Mouse (Mus musculus): ENCODE data around the gene Inca1. TPM values are rescaled to one million over a fixed set of nuclear protein-coding genes. Genes with fewer than 3 reads are reported as not detected.

The Inca1 gene
- total and polyA plus RNA-seq, 3 experiments: 1.7 to 3.8 (median 3.4) TPM

DNA sequence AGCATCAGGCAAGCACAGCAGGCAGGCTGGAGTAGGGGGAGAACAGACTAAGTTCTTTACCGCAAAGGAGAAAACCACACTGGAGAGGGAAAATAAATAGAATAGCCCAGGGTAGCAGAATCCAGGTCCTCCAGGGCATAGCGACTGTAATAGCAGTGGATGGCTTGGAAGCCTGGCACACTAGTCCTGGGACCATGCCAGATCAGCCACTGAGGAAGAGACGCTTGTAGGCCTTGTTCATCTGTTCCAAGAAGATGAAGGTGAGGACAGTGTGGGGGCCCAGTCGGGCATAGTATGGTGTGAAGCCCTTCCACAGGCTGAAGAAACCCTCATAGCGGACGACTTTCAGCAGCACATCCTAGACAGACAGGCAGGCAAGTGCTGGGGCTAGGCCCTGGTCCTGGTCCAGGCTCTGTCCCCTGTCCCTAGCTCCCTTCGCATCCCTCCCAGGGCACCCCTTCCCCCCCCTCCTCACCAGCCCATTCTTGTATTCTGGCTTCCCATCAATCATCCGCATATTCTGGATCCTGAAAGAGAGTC lies 55.3 kb downstream of the Inca1 start:
- Histone ChIP-seq H3K9ac (ENCODE audit: insufficient read depth, low read depth) (no peak overlapping the region), H3K27ac (ENCODE audit: insufficient read depth, low read depth) (no peak overlapping the region), H3K79me2 (replicated peaks; ENCODE audit: control insufficient read depth, extremely low read depth, insufficient read depth, poor library complexity, severe bottlenecking) (peaks cover 28% of the 10 kb centered on the region), H3K9me3 (replicated peaks; ENCODE audit: low read length) (no peaks in the 10 kb centered on the region), H3K36me3 (replicated peaks in 1 of 2; ENCODE audit: control insufficient read depth in 1 of 2, insufficient read depth in 1 of 2, low read length in 1 of 2) (peaks cover 20 to 59% of the 10 kb centered on the region in 2 experiments), H3K4me2 (ENCODE audit: insufficient read depth, low read depth, poor library complexity, severe bottlenecking) (no peak overlapping the region), H3K27me3 (replicated peaks) (no peaks in the 10 kb centered on the region), H3K4me3 (replicated peaks in 1 of 3; ENCODE audit: low read depth in 2 of 3, low read length in 2 of 3, poor library complexity in 1 of 3) (no peak overlapping the region), H3K4me1 (ENCODE audit: control insufficient read depth in 1 of 2, insufficient read depth in 2 of 2) (peaks cover 15 to 28% of the 10 kb centered on the region in 2 experiments)
- dilution Hi-C loops (cut with MboI; ENCODE audit: extremely low pct_ligation_motif_present, extremely low pct_unique_long_range_greater_than_20kb, low sequenced_read_pairs): no loop called here
- no peak for TF ChIP-seq SIN3A (IDR thresholded peaks at IDR 0.05; ENCODE audit: low read length)
- TF ChIP-seq MEF2A (IDR thresholded peaks at IDR 0.05; ENCODE audit: borderline replicate concordance, low read depth, low read length): no peak
- no peak for TF ChIP-seq CHD2 (IDR thresholded peaks at IDR 0.05; ENCODE audit: low read length)
- no peak for TF ChIP-seq POLR2A (IDR thresholded peaks at IDR 0.05; ENCODE audit: low read depth, low read length)
- no peak for TF ChIP-seq NELFE (IDR thresholded peaks at IDR 0.05; ENCODE audit: low read depth, low read length)
- no peak for TF ChIP-seq USF1 (IDR thresholded peaks at IDR 0.05; ENCODE audit: low read depth, low read length)
- TF ChIP-seq ZMIZ1 (IDR thresholded peaks at IDR 0.05; ENCODE audit: low read depth, low read length): no peak
- no peak for TF ChIP-seq NRF1 (IDR thresholded peaks at IDR 0.05; ENCODE audit: low read depth, low read length)
- in situ Hi-C loops (cut with MboI; ENCODE audit: low pct_ligation_motif_present, low pct_unique_long_range_greater_than_20kb, low sequenced_read_pairs): no loop called here
- no peak for DNase-seq (ENCODE audit: extremely low read depth)

DNA sequence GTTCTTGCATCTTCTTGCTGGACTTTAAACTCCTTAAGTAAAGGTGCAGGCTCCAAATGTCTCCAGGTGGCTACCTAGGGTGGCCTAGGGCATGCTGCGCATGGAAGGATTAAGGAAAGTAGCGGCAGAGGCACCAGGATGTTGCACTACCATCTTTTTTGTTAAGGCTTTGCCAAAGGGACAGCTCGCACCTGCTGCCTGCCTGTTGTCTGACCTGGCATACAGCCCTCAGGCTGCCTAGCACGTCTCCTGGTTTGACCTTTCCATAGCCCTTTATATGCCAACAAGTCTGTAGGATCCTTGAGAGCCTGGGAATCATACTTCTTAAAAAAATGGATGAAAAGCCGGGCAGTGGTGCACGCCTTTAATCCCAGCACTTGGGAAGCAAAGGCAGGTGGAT lies 56.9 kb downstream of the Inca1 start:
- Histone ChIP-seq H3K27me3 (replicated peaks) (no peaks in the 10 kb centered on the region), H3K27ac (ENCODE audit: insufficient read depth, low read depth) (no peak overlapping the region), H3K36me3 (replicated peaks in 1 of 2; ENCODE audit: control insufficient read depth in 1 of 2, insufficient read depth in 1 of 2, low read length in 1 of 2) (peaks cover 11 to 48% of the 10 kb centered on the region in 2 experiments), H3K9me3 (replicated peaks; ENCODE audit: low read length) (no peaks in the 10 kb centered on the region), H3K4me1 (ENCODE audit: control insufficient read depth in 1 of 2, insufficient read depth in 2 of 2) (peaks cover 8 to 13% of the 10 kb centered on the region in 2 experiments), H3K4me3 (replicated peaks in 1 of 3; ENCODE audit: low read depth in 2 of 3, low read length in 2 of 3, poor library complexity in 1 of 3) (no peak overlapping the region), H3K79me2 (replicated peaks; ENCODE audit: control insufficient read depth, extremely low read depth, insufficient read depth, poor library complexity, severe bottlenecking) (peaks cover 12% of the 10 kb centered on the region), H3K4me2 (ENCODE audit: insufficient read depth, low read depth, poor library complexity, severe bottlenecking) (no peak overlapping the region), H3K9ac (ENCODE audit: insufficient read depth, low read depth) (no peak overlapping the region)
- dilution Hi-C loops (cut with MboI; ENCODE audit: extremely low pct_ligation_motif_present, extremely low pct_unique_long_range_greater_than_20kb, low sequenced_read_pairs): no loop called here
- TF ChIP-seq ZKSCAN1 (IDR thresholded peaks at IDR 0.05; ENCODE audit: borderline replicate concordance, low read depth, low read length): no peak
- TF ChIP-seq USF1 (IDR thresholded peaks at IDR 0.05; ENCODE audit: low read depth, low read length): no peak
- TF ChIP-seq IRF4 (IDR thresholded peaks at IDR 0.05; ENCODE audit: low read depth, low read length): no peak
- TF ChIP-seq POLR2AphosphoS2 (IDR thresholded peaks at IDR 0.05; ENCODE audit: low read depth, low read length): no peak; the same call in 1 of the 2 replicates
- TF ChIP-seq NRF1 (IDR thresholded peaks at IDR 0.05; ENCODE audit: low read depth, low read length): no peak
- TF ChIP-seq GABPA (IDR thresholded peaks at IDR 0.05; ENCODE audit: insufficient replicate concordance, low read depth, low read length): no peak
- no peak for TF ChIP-seq MEF2A (IDR thresholded peaks at IDR 0.05; ENCODE audit: borderline replicate concordance, low read depth, low read length)
- no peak for TF ChIP-seq RAD21 (IDR thresholded peaks at IDR 0.05; ENCODE audit: low read depth, low read length)
- TF ChIP-seq MYC (IDR thresholded peaks at IDR 0.05; ENCODE audit: low read depth, low read length): no peak
- no peak for TF ChIP-seq JUND (conservative IDR thresholded peaks at IDR 0.05; ENCODE audit: low read depth, low read length)
- TF ChIP-seq ZNF384 (IDR thresholded peaks at IDR 0.05; ENCODE audit: low read depth, low read length): no peak
- no peak for TF ChIP-seq NELFE (IDR thresholded peaks at IDR 0.05; ENCODE audit: low read depth, low read length)
- TF ChIP-seq HCFC1 (IDR thresholded peaks at IDR 0.05; ENCODE audit: low read depth, low read length): no peak
- TF ChIP-seq SIN3A (IDR thresholded peaks at IDR 0.05; ENCODE audit: low read length): no peak
- TF ChIP-seq TBP (conservative IDR thresholded peaks at IDR 0.05; ENCODE audit: low read depth, low read length): no peak
- in situ Hi-C loops (cut with MboI; ENCODE audit: low pct_ligation_motif_present, low pct_unique_long_range_greater_than_20kb, low sequenced_read_pairs): no loop called here
- DNase-seq (ENCODE audit: extremely low read depth): no peak
